In the genomic region with DNA sequence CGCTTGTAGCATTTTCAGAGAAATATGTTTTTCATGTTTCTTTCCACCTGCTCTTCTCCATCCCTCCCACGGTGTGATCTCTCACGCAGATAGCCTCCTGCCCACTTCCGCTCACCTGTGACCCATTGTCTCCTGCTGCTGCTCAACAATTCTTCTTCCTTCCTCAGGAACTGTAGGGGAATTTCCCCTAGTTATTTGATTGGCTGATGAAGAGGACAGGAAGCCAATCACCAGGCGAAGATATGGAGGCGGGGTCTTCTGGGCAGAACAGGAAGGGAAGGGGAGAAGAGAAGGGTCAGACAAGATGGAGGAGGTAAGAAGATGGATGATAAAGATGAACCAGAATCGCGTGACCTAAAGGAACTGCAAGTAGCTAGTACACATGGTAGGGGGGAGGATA, we compare ENCODE assay signal across 18 mouse cellular contexts.
"Had no signal": no experiment of that assay in that cellular context is flagged by ENCODE, and none has a peak within 500 bp of the region (broad histone marks: within the 10 kb centered on the region; RNA-seq: fewer than 3 reads in every experiment).

No protein-coding gene starts in this region.

- DNase-seq: liver, embryonic 13.5 days; liver, postnatal 0 days; lung, adult 2 months; lung, postnatal 14 days; lung, postnatal 36 days; midbrain, embryonic 14.5 days; right cerebral cortex, postnatal 14 days; thymus, adult 2 months; thymus, postnatal 25 days; thymus, postnatal 4 days had no signal

- H3K27me3 ChIP-seq: liver, embryonic 13.5 days; liver, embryonic 15.5 days; lung, embryonic 15.5 days; midbrain, embryonic 12.5 days; neural tube, embryonic 13.5 days had no signal

- H3K9ac ChIP-seq: liver, embryonic 13.5 days; liver, embryonic 15.5 days; liver, postnatal 0 days; lung, embryonic 15.5 days; midbrain, embryonic 12.5 days; neural tube, embryonic 13.5 days had no signal

- H3K4me2 ChIP-seq: liver, embryonic 13.5 days; liver, embryonic 15.5 days; lung, embryonic 15.5 days; midbrain, embryonic 12.5 days; neural tube, embryonic 13.5 days had no signal

- H3K36me3 ChIP-seq: liver, embryonic 13.5 days; liver, embryonic 15.5 days; lung, embryonic 15.5 days; midbrain, embryonic 10.5 days; midbrain, embryonic 12.5 days; neural tube, embryonic 13.5 days had no signal

- H3K4me1 ChIP-seq: liver, embryonic 13.5 days; liver, embryonic 15.5 days; lung, embryonic 15.5 days; midbrain, embryonic 10.5 days; midbrain, embryonic 12.5 days; neural tube, embryonic 13.5 days had no signal

- H3K9me3 ChIP-seq: liver, embryonic 13.5 days; liver, embryonic 15.5 days; lung, embryonic 15.5 days; midbrain, embryonic 10.5 days; midbrain, embryonic 12.5 days; neural tube, embryonic 13.5 days had no signal

- H3K27ac ChIP-seq: liver, embryonic 13.5 days; liver, embryonic 15.5 days; lung, embryonic 15.5 days; midbrain, embryonic 10.5 days; midbrain, embryonic 12.5 days; neural tube, embryonic 13.5 days had no signal

- H3K4me3 ChIP-seq: liver, embryonic 13.5 days; liver, embryonic 15.5 days; lung, embryonic 15.5 days; midbrain, embryonic 10.5 days; midbrain, embryonic 12.5 days; myocyte; neural tube, embryonic 13.5 days had no signal

- ATAC-seq: liver, postnatal 0 days; lung, postnatal 0 days; midbrain, embryonic 16.5 days had no signal
